Mouse (Mus musculus) testis, adult 2 months (tissue): ENCODE results near the gene Nup205. TPM values are rescaled to one million over a fixed set of nuclear protein-coding genes. Genes with fewer than 3 reads are reported as not detected.

Experiments
- H3K27ac ChIP-seq: fragments of 200-500 bp; 2 replicates; pipeline ENCODE4 v1.5.1; 2012; ENCODE audit warnings: low read depth, low read length; ENCODE audit not compliant: control insufficient read depth, insufficient read depth
- H3K27me3 ChIP-seq: fragments of 200-500 bp; 2 replicates; pipeline ENCODE4 v1.6.1; 2012; ENCODE audit warnings: mild to moderate bottlenecking, low read length, moderate library complexity; ENCODE audit not compliant: control insufficient read depth, insufficient read depth
- H3K36me3 ChIP-seq: fragments of 200-500 bp; 2 replicates; pipeline ENCODE4 v1.6.1; 2012; ENCODE audit warnings: mild to moderate bottlenecking, low read length; ENCODE audit not compliant: control insufficient read depth, insufficient read depth
- H3K4me1 ChIP-seq: fragments of 200-500 bp; 2 replicates; pipeline ENCODE4 v1.6.1; 2012; ENCODE audit warnings: low read length; ENCODE audit not compliant: control insufficient read depth, insufficient read depth
- H3K4me3 ChIP-seq: fragments of 200-500 bp; 2 replicates; pipeline ENCODE4 v1.5.1; 2012; ENCODE audit warnings: low read depth, mild to moderate bottlenecking, low read length, moderate library complexity, mixed read lengths; ENCODE audit not compliant: control insufficient read depth
- CTCF ChIP-seq: fragments of 200-500 bp; IDR thresholded peaks from 2 replicates; pipeline ENCODE4 v1.5.1; 2012; ENCODE audit warnings: low read depth, mild to moderate bottlenecking, inconsistent platforms, low read length, moderate library complexity; ENCODE audit not compliant: control insufficient read depth, insufficient read depth, insufficient replicate concordance
- POLR2A ChIP-seq: fragments of 200-500 bp; IDR thresholded peaks from 2 replicates; pipeline ENCODE4 v1.6.1; 2012; ENCODE audit warnings: low read depth, mild to moderate bottlenecking, inconsistent platforms, low read length, moderate library complexity; ENCODE audit not compliant: control insufficient read depth
- polyA plus RNA-seq: library from polyadenylated mRNA; depleted of rRNA; stranded (reverse); fragments of >200 nt; gene quantifications from 2 replicates; pipeline ENCODE4 v1.2.3, GENCODE M21; 2012; rRNA removed

Gene Nup205
- polyA plus RNA-seq: 85.0 and 101 TPM in 2 replicates

GRCm38 (mm10) chr6:35176979-35177649 is at the start of gene Nup205:
Gene Nup205 (plus strand): TSS chr6:35177421.
- Histone ChIP-seq H3K36me3 (no peaks in the 10 kb centered on the region; the same call in 1 of the 2 replicates), H3K4me3 (peak within 1 kb of the TSS; percentile 94), H3K4me1 (no peaks in the 10 kb centered on the region; the same call in 1 of the 2 replicates), H3K27me3 (no peaks in the 10 kb centered on the region), H3K27ac (peak within 1 kb of the TSS; percentile 94)
- no peak for TF ChIP-seq CTCF
- TF ChIP-seq POLR2A: peak; percentile 60; the same call in 1 of the 2 replicates

- Histone ChIP-seq H3K27me3 (no peaks in the 10 kb centered on the region), H3K4me1 (peaks cover 5% of the 10 kb centered on the region), H3K36me3 (no peaks in the 10 kb centered on the region), H3K27ac (peak overlapping the region; percentile 64), H3K4me3 (peak overlapping the region; percentile 100)
- no peak for TF ChIP-seq POLR2A
- no peak for TF ChIP-seq CTCF
Measured at GRCm38 (mm10) chr6:35132806-35133205, 44.4 kb upstream of the Nup205 start.

DNA sequence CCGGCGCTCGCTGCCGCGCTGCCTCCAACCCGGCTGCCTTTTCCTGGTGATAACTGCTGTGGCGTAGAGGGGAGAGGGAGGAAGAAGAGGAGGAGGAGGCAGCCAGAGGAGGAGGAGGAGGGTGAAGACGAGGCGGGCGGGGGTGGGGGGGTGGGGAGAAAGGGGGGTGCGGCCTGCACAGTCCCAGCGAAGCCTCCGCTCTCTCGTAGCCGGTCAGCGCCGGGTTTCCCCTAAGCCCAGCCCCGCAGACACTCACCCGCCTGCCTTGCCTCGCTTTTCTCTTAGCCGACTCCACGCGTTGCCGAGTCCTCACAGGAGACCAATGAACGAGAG is 44.0 kb upstream of the Nup205 start:
- no peaks in the 10 kb centered on the region for H3K36me3 ChIP-seq
- H3K4me1 ChIP-seq: peaks cover 5% of the 10 kb centered on the region
- no peaks in the 10 kb centered on the region for H3K27me3 ChIP-seq
- peak overlapping the region; percentile 100 for H3K27ac ChIP-seq
- peak overlapping the region; percentile 100 for H3K4me3 ChIP-seq
- no peak for TF ChIP-seq POLR2A

DNA sequence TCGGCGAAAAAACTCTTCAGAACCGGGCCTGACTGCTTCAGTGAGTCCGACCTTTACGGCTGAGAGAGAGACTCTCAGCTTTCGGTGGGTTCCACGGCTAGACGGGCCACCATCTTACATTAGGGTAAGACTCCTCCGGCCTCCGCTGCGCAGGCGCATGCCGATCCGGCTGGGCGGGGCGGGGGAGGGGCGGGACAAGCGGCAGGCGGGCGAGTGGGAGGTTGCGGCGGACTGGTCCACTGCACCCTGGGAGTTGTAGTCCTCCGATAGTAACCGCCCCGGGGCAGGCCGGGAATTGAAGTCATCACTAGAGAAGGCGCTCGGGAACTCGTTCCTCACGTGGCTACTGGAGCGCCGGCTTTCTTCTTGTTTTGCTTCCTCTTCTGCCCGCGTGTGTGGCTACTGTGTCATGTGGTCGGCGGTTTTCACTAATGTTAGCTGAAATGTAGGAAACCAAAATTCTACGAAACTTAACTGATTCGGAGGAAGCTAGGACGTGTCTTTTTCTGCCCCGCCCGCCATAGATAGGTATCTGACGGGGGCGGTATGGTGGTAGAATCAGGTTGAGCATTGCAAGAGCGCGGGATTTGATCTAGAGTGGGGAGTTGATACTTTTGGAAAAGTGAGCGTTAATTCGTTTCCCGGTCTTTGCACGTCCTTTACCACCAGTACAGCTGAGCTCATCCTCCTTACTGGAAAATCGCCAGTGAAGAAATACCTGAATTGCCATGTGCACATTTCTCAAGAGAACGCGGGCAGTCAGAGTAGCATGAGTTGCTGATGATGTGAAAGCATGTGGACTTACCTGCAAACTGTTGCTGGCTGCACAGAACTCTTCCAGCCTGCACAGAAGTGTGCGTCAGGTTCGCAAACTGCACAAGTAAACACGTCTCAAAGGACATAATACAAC is 43.4 kb upstream of the Nup205 start, which contains the start of gene Cnot4:
Gene Cnot4, minus strand, starts transcription at position 146 of the 910 bp plus-strand sequence.
- H3K27me3 ChIP-seq: no peaks in the 10 kb centered on the region
- H3K36me3 ChIP-seq: no peaks in the 10 kb centered on the region
- H3K4me1 ChIP-seq: peaks cover 5% of the 10 kb centered on the region
- TF ChIP-seq POLR2A: peak; percentile 97
- no peak for TF ChIP-seq CTCF
- peak within 1 kb of the TSS; percentile 100 for H3K4me3 ChIP-seq
- peak within 1 kb of the TSS; percentile 100 for H3K27ac ChIP-seq

GRCm38 (mm10) chr6:35134844-35135243 is 42.4 kb upstream of the Nup205 start:
- no peaks in the 10 kb centered on the region for H3K27me3 ChIP-seq
- H3K4me1 ChIP-seq: peaks cover 5% of the 10 kb centered on the region
- no peak for TF ChIP-seq POLR2A
- TF ChIP-seq CTCF: no peak
- H3K27ac ChIP-seq: no peak overlapping the region
- H3K4me3 ChIP-seq: no peak overlapping the region
- no peaks in the 10 kb centered on the region for H3K36me3 ChIP-seq

- TF ChIP-seq POLR2A (no peak), CTCF (no peak)
- Histone ChIP-seq H3K27ac (no peak overlapping the region), H3K4me3 (no peak overlapping the region), H3K4me1 (no peaks in the 10 kb centered on the region), H3K36me3 (no peaks in the 10 kb centered on the region), H3K27me3 (no peaks in the 10 kb centered on the region)
Measured at GRCm38 (mm10) chr6:35140351-35140750, 36.9 kb upstream of the Nup205 start.

DNA sequence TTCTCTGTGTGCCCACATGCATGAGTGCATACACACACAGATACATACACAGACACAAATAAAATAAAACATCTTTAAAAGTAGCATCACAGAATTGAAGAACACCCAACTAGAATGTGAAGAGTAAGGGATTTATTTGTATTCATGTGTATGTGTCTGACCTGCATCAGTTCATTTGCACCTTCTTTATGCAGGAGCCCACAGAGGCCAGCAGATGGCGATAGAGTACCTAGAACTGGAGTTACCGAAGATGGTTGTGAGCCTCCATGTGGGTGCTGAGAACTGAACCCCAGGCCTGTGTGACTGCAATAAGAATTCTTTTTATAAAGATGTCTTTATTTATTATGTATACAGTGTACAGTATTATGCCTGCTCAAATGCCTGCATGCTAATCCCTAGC is 31.7 kb upstream of the Nup205 start:
- no peak overlapping the region for H3K4me3 ChIP-seq
- H3K27ac ChIP-seq: no peak overlapping the region
- no peaks in the 10 kb centered on the region for H3K4me1 ChIP-seq
- TF ChIP-seq CTCF (no peak; the same call in 1 of the 2 replicates), POLR2A (no peak)
- H3K27me3 ChIP-seq: no peaks in the 10 kb centered on the region
- H3K36me3 ChIP-seq: no peaks in the 10 kb centered on the region

DNA sequence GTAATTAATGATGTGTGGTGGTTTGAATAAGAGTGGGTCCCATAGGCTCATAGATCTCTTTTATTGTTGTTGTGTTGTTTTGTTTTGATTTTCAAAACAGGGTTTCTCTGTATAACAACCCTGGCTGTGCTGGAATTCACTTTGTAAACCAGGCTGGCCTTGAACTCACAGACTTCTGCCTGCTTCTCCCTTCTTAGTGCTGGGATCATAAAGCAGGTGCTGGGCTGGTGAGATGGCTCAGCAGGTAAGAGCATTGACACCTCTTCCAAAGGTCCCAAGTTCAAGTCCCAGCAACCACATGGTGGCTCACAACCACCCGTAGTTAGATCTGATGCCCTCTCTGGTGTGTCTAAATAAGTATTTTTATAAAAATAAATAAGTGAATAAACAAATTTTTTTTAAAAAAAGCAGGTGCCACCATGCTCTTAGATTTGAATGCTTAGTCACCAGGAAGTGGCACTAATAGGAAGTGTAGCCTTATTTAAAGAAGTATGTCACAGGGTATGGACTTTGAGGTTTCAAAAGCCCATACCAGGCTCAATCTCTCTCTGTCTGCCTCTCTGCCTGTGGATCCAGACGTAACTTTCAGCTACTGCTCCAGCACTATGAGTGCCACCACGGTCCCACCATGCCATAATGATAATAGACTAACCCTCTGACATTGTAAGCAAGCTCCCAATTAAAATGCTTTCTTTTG is 29.3 kb upstream of the Nup205 start:
- no peaks in the 10 kb centered on the region for H3K36me3 ChIP-seq
- no peak overlapping the region for H3K27ac ChIP-seq
- no peaks in the 10 kb centered on the region for H3K4me1 ChIP-seq
- TF ChIP-seq POLR2A: no peak
- TF ChIP-seq CTCF: no peak
- no peak overlapping the region for H3K4me3 ChIP-seq
- no peaks in the 10 kb centered on the region for H3K27me3 ChIP-seq
